Mouse (Mus musculus) hindbrain, embryonic 16.5 days (tissue): ENCODE results near the gene Crocc. TPM values are rescaled to one million over a fixed set of nuclear protein-coding genes. Genes with fewer than 3 reads are reported as not detected.
A peak's percentile ranks its signal among the peaks of the same experiment; 100 is the strongest.

Experiments used
- ATAC-seq: fragments of 200-750 bp; cut with Nextera tagmentation; 2 replicates; pipeline ENCODE4 v1.8.0; 2017; ENCODE audit warnings: moderate TSS enrichment, moderate library complexity
- H3K27ac ChIP-seq: fragments of 300-500 bp; sonication (generic); 2 replicates; pipeline ENCODE4 v1.5.1; 2014; ENCODE audit warnings: low read depth, mild to moderate bottlenecking, control low read depth, low read length, moderate library complexity
- H3K27me3 ChIP-seq: fragments of 300-500 bp; sonication (generic); replicated peaks from 2 replicates; pipeline ENCODE4 v1.6.1; 2014; ENCODE audit warnings: low read length; ENCODE audit not compliant: control insufficient read depth, insufficient read depth
- H3K36me3 ChIP-seq: fragments of 300-500 bp; sonication (generic); 2 replicates; pipeline ENCODE4 v1.6.1; 2014; ENCODE audit warnings: mild to moderate bottlenecking, low read length, moderate library complexity, mixed read lengths; ENCODE audit not compliant: control insufficient read depth, insufficient read depth
- H3K4me1 ChIP-seq: fragments of 300-500 bp; sonication (generic); 2 replicates; pipeline ENCODE4 v1.6.1; 2014; ENCODE audit warnings: low read depth, low read length; ENCODE audit not compliant: control insufficient read depth, insufficient read depth
- H3K4me2 ChIP-seq: fragments of 300-500 bp; sonication (generic); 2 replicates; pipeline ENCODE4 v1.6.1; 2014; ENCODE audit warnings: mild to moderate bottlenecking, low read length, control low read depth, moderate library complexity
- H3K4me3 ChIP-seq: fragments of 300-500 bp; sonication (generic); 2 replicates; pipeline ENCODE4 v1.5.1; 2014; ENCODE audit warnings: mild to moderate bottlenecking, low read length, control low read depth, moderate library complexity
- H3K9ac ChIP-seq: fragments of 300-500 bp; sonication (generic); 2 replicates; pipeline ENCODE4 v1.6.1; 2014; ENCODE audit warnings: low read depth, mild to moderate bottlenecking, control low read depth, low read length, moderate library complexity
- H3K9me3 ChIP-seq: fragments of 300-500 bp; sonication (generic); 2 replicates; pipeline ENCODE4 v1.6.1; 2014; ENCODE audit warnings: mild to moderate bottlenecking, low read length, moderate library complexity; ENCODE audit not compliant: control insufficient read depth
- WGBS: fragments of 180-500 bp; shearing (Covaris S2); extraction: QIAGEN DNeasy Blood & Tissue Kit; methylation state at CpG from one replicate; pipeline ENCODE4 v1.1.7; 2014; 5-methylcytosine and 5-hydroxymethylcytosine counted together
- polyA plus RNA-seq: library from polyadenylated mRNA; unstranded; fragments of >200 nt; fragmentation: Nextera tagmentation; extraction: Ambion mirVana; gene quantifications from 2 replicates; pipeline ENCODE4 v1.2.1, GENCODE M21; 2015

Gene Crocc
- polyA plus RNA-seq, 1 experiment from 2014 or later = 4.9 TPM

DNA sequence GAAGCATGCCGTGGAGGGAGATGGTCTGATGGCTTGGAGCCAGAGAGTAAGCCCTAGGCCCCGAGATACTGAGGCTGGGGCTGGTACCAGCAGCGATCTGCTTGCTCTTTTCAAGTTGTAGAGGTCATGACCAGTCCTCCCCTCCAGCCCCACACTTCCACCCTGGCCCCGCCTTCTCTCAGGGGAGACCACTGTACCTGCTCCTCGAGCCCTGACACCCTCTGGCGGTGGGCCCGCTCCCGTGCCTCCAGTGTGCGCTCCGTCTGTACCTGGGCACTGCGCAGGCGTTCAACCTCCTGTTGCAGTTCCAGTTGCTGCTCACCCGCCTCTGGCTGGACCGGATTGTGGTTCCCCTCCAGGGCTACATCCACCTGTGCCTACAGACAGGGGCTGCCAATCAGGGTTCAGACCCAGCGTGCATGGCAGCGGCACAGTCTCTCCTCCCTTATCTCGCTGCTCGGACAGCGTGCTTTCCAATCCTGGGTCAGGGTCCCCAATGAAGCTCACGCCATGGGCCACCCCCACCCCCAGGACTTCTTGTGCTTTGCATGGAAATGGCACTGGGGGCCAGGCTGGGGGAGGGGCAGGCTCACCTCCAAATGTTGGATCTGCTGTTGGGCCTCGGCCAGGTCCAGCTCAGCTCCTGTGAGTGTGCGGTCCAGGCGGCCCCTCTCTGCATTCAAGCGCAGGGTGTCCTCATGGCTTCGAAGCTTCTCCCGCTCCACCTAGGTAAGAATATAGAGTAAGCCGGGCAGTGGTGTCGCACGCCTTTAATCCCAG, 42.5 kb downstream of the Crocc start:
- Histone ChIP-seq H3K9ac (no peak overlapping the region), H3K36me3 (peaks cover 14% of the 10 kb centered on the region)

DNA sequence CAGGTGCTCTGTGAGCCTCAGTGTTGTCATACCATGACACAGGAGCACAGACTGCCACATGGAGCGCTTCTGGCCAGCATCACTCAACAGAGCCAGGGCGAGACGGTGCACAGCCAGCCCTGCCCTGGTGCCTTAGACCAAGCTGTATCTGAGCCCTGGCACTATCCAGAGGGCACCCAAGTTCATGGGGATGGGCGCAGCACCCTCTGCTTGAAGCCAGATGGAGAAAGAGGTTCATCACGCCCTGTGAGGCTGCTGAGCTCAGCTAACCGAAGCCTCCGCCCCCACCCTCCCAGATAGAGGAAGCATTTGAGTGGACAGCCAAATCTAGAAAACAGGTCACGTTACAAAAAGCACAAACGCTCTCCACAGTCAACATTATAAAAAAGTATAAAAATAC, 44.0 kb downstream of the Crocc start:
- WGBS = 84% methylated on average over 9 of the region's 9 CpGs
- H3K4me3 ChIP-seq = no peak overlapping the region
- H3K4me1 ChIP-seq = peaks cover 30% of the 10 kb centered on the region
- no peaks in the 10 kb centered on the region for H3K9me3 ChIP-seq
- peaks cover 14% of the 10 kb centered on the region for H3K36me3 ChIP-seq
- no peak overlapping the region for H3K9ac ChIP-seq
- ATAC-seq = no peak
- H3K27ac ChIP-seq = no peak overlapping the region
- no peak overlapping the region for H3K4me2 ChIP-seq
- no peaks in the 10 kb centered on the region for H3K27me3 ChIP-seq

More for the DNA sequence above, 42.5 kb downstream of the Crocc start:
- 82% methylated on average over 29 of the region's 29 CpGs for WGBS
- no peak overlapping the region for H3K4me2 ChIP-seq
- no peak overlapping the region for H3K4me3 ChIP-seq
- H3K9me3 ChIP-seq = no peaks in the 10 kb centered on the region
- H3K4me1 ChIP-seq = peaks cover 24% of the 10 kb centered on the region
- ATAC-seq = no peak
- H3K27me3 ChIP-seq = no peaks in the 10 kb centered on the region
- no peak overlapping the region for H3K27ac ChIP-seq

DNA sequence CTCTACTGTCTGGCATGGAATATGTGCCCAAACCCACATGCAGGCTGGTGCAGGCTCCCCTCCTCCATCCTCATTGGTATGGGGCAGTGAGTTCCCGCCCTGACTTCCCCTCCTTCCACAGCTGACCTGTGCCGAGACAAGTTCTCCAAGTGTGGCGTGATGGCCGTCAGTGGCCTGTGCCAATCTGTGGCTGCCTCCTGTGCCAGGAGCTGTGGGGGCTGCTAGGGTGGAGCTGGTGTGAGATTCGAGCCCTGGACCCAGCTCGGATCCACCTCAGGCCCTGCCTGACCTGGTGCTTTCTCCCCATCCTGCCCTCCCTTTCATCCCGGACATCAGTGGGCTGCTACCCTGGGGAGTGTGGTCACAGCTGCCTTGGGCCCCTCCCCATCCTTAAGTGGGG, 45.0 kb downstream of the Crocc start:
- no peak overlapping the region for H3K4me3 ChIP-seq
- no peak for ATAC-seq
- no peak overlapping the region for H3K9ac ChIP-seq
- H3K9me3 ChIP-seq = no peaks in the 10 kb centered on the region
- H3K27me3 ChIP-seq = no peaks in the 10 kb centered on the region
- H3K27ac ChIP-seq = no peak overlapping the region
- no peak overlapping the region for H3K4me2 ChIP-seq
- 66% methylated on average over 7 of the region's 7 CpGs for WGBS
- H3K4me1 ChIP-seq = peaks cover 23% of the 10 kb centered on the region
- H3K36me3 ChIP-seq = peaks cover 14% of the 10 kb centered on the region

DNA sequence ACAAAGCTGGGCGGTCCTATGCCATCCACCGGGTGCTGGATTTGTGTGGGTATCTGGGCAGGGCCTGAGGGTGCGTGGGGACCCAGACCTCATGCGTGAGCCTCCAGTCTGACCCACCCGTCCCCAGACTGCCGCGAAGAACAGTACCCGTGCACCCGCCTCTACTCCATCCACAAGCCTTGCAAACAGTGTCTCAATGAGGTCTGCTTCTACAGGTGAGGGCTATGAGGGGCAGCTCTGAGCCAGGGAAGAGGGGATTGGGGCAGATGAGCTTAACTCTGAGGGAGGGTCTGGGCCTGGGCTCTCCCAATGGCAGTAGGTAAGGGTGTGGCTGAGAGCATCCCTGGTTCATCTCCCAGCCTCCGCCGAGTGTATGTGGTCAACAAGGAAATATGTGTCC, 45.5 kb downstream of the Crocc start:
- Histone ChIP-seq H3K4me2 (no peak overlapping the region), H3K9me3 (no peaks in the 10 kb centered on the region), H3K4me3 (no peak overlapping the region), H3K27me3 (no peaks in the 10 kb centered on the region), H3K9ac (no peak overlapping the region), H3K36me3 (peaks cover 14% of the 10 kb centered on the region), H3K27ac (no peak overlapping the region), H3K4me1 (peaks cover 20% of the 10 kb centered on the region)
- 90% methylated on average over 11 of the region's 11 CpGs for WGBS
- no peak for ATAC-seq

DNA sequence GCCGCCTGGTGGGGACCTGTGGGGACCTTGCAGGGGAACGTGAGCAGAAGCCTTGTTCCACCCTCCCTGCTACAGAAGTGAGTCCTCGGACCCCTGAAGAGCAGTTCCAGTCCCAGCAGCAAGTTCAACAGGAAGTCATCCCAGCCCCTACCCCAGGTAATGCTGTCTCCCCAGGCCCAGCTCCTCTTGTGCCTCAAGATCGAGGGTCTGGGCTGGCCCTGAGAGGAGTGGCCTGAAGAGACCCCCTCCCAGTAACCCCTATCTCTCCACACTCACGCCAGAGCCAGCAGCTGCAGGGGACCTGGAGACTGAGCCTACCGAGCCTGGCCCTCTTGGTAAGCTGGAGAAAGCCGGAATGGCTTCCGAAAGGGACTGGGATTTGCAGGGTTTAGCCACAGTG, 46.2 kb downstream of the Crocc start:
- Histone ChIP-seq H3K9me3 (no peaks in the 10 kb centered on the region), H3K4me1 (peaks cover 18% of the 10 kb centered on the region), H3K4me2 (no peak overlapping the region), H3K9ac (no peak overlapping the region), H3K36me3 (peaks cover 14% of the 10 kb centered on the region), H3K4me3 (no peak overlapping the region), H3K27me3 (no peaks in the 10 kb centered on the region), H3K27ac (no peak overlapping the region)
- ATAC-seq = no peak
- whole genome bisulfite sequencing = 73% methylated on average over 8 of the region's 8 CpGs

DNA sequence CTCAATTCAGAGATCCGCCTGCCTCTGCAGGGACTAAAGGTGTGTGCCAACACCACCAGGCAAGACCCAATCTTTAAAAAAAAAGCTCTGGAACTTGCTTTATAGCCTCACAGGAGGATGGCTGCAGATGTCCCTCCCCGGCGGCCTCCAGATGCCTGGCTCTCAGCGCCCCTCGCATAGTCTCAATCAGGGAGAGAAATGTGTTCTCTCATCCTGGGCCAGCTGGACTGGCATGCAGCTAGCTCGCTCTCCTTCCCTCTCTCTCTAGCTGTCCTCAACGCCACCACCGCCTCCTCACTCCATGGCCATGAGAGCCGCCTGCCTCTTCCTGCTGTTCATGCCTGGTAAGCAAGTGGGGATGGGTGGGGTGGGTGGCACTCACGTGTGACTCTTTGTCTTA, 47.8 kb downstream of the Crocc start:
- Histone ChIP-seq H3K27me3 (no peaks in the 10 kb centered on the region), H3K9me3 (no peaks in the 10 kb centered on the region), H3K27ac (no peak overlapping the region; the same call in 1 of the 2 replicates), H3K9ac (no peak overlapping the region), H3K4me1 (peaks cover 18% of the 10 kb centered on the region), H3K36me3 (peaks cover 14% of the 10 kb centered on the region), H3K4me3 (no peak overlapping the region), H3K4me2 (peak overlapping the region; percentile 67)
- ATAC-seq = no peak
- WGBS = 58% methylated on average over 10 of the region's 10 CpGs

DNA sequence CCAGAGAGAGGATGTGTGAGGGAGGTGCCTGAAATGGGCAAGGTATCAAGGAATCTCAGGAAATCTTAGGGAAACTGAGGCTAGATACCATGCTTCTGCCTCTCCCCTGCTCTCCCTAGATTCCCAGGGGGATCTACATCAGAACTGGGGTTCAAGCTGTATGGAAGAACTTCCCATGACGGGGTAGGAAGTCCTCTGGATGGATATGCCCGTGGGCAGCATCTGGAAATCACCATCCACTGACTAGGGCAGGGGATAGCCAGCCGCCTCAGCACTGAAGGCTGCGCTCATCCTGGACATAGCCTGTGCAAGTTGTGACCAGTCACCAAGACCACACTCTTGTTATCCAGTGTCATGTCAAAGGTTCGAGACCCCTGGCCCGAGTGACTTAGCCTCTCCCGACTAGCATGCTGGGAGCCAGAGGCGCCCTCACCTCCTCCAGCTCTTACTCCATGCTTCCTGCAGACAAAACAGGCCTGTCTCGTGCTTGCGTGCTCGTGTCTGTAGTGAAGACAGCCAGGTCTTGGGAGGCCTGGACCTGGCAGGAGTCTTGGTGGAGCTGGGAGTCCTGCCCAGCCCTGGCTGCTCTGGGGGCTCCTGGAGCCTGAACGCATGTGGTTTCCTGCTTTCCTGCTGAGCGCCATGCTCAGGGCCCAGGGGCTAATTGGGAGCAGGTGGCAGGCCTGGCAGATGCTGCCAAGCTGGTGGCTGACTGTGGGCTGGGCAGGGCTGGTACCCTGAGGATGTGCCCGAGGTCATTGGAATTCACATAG, 48.6 kb downstream of the Crocc start:
- Histone ChIP-seq H3K4me3 (peak overlapping the region; percentile 71), H3K9ac (peak overlapping the region; percentile 83), H3K36me3 (peaks cover 19% of the 10 kb centered on the region), H3K4me1 (peaks cover 18% of the 10 kb centered on the region), H3K27me3 (no peaks in the 10 kb centered on the region), H3K9me3 (no peaks in the 10 kb centered on the region), H3K4me2 (peak overlapping the region; percentile 67), H3K27ac (peak overlapping the region; percentile 81)
- 32% methylated on average over 14 of the region's 14 CpGs for WGBS
- peak; percentile 35 for ATAC-seq

DNA sequence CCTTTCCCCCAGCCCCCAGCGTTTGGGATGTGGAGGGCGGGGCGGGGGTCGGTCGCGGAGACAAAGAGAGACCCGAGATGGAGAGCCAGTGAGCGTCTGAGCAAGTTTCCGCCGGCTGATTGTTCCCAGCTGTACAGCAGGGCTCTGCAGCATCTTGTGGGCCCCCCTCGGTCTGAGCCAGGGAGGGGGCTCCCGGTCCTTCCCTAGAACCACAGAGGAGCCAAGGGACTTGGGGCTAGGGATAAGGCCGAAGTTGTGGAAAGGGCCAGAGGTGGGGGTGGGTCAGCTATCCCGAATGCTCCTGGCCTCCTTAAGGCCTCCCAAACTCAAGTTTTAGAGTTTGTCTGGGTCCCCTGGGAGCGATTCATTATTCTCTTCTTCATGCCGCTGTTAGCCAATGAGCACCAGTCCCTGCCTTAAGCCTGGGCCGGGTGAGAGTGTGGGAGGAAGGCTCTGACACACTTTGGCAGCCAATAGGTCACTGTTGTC, 49.4 kb downstream of the Crocc start:
- H3K27me3 ChIP-seq = no peaks in the 10 kb centered on the region
- H3K36me3 ChIP-seq = peaks cover 24% of the 10 kb centered on the region
- ATAC-seq = peak; percentile 43
- peak overlapping the region; percentile 83 for H3K9ac ChIP-seq
- H3K4me1 ChIP-seq = peaks cover 18% of the 10 kb centered on the region
- H3K9me3 ChIP-seq = no peaks in the 10 kb centered on the region
- H3K27ac ChIP-seq = peak overlapping the region; percentile 81
- H3K4me3 ChIP-seq = peak overlapping the region; percentile 71
- H3K4me2 ChIP-seq = peak overlapping the region; percentile 67
- WGBS = 0% methylated on average over 17 of the region's 17 CpGs

DNA sequence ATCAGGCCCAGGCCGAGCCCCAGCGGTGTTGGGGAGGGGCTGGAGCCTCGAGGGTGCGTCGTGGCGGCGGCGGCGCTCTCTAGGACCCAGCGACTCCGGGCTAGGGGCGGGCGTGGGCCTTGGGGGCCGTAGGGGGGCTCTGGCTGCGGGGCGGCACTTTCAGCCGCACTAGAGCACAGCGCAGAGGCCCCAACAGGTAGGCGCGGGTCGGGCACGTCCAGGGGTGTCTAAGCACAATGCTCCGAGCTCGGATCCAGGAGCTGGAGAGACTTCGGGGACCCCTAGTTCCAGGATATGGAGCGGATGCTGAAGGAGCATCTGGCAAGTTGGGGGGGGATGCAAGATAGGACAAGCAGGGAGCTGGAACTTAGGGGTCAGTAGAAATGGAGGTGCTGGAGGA, 49.8 kb downstream of the Crocc start:
- Histone ChIP-seq H3K9ac (peak overlapping the region; percentile 83), H3K4me2 (peak overlapping the region; percentile 67), H3K27me3 (no peaks in the 10 kb centered on the region), H3K36me3 (peaks cover 23% of the 10 kb centered on the region), H3K4me1 (peaks cover 18% of the 10 kb centered on the region), H3K27ac (peak overlapping the region; percentile 81), H3K4me3 (peak overlapping the region; percentile 71), H3K9me3 (no peaks in the 10 kb centered on the region)
- under 1% methylated on average over 25 of the region's 26 CpGs for WGBS
- ATAC-seq = peak; percentile 78
